Mouse (Mus musculus) neural tube, embryonic 12.5 days (tissue): Measurements from ENCODE around the gene Cdca5. TPM values are rescaled to one million over a fixed set of nuclear protein-coding genes. Genes with fewer than 3 reads are reported as not detected.
"Not testable (repeated sequence)": the region's sequence is repeated elsewhere in the genome, so short reads cannot be mapped to it uniquely, and the experiment has no call there.

Experiments used
- ATAC-seq: fragments of 200-750 bp; cut with Nextera tagmentation; 2 replicates; pipeline ENCODE4 v1.8.0; 2017; ENCODE audit warnings: low read depth, mild to moderate bottlenecking, moderate TSS enrichment, moderate library complexity; ENCODE audit not compliant: low FRiP score
- H3K27ac ChIP-seq: fragments of 300-500 bp; sonication (generic); 2 replicates; pipeline ENCODE4 v1.5.1; 2016
- H3K27me3 ChIP-seq: fragments of 300-500 bp; sonication (generic); replicated peaks from 2 replicates; pipeline ENCODE4 v1.6.1; 2016; ENCODE audit warnings: mild to moderate bottlenecking
- H3K36me3 ChIP-seq: fragments of 300-500 bp; sonication (generic); 2 replicates; pipeline ENCODE4 v1.6.1; 2016; ENCODE audit warnings: mild to moderate bottlenecking
- H3K4me1 ChIP-seq: fragments of 300-500 bp; sonication (generic); 2 replicates; pipeline ENCODE4 v1.6.1; 2016
- H3K4me2 ChIP-seq: fragments of 300-500 bp; sonication (generic); replicated peaks from 2 replicates; pipeline ENCODE4 v1.6.1; 2016; ENCODE audit warnings: mild to moderate bottlenecking
- H3K4me3 ChIP-seq: fragments of 300-500 bp; sonication (generic); 2 replicates; pipeline ENCODE4 v1.5.1; 2016
- H3K9ac ChIP-seq: fragments of 300-500 bp; sonication (generic); 2 replicates; pipeline ENCODE4 v1.6.1; 2016; ENCODE audit warnings: mild to moderate bottlenecking
- H3K9me3 ChIP-seq: fragments of 300-500 bp; sonication (generic); 2 replicates; pipeline ENCODE4 v1.6.1; 2016; ENCODE audit warnings: mild to moderate bottlenecking
- WGBS: fragments of 180-500 bp; shearing (Covaris S2); methylation state at CpG from one replicate; pipeline ENCODE4 v1.1.7; 2016; 5-methylcytosine and 5-hydroxymethylcytosine counted together
- polyA plus RNA-seq: library from polyadenylated mRNA; unstranded; fragments of >200 nt; fragmentation: Nextera tagmentation; extraction: Ambion mirVana; gene quantifications from 2 replicates; pipeline ENCODE4 v1.2.1, GENCODE M21; 2016

The Cdca5 gene
- polyA plus RNA-seq, result 27.1 and 28.4 TPM in 2 replicates

DNA sequence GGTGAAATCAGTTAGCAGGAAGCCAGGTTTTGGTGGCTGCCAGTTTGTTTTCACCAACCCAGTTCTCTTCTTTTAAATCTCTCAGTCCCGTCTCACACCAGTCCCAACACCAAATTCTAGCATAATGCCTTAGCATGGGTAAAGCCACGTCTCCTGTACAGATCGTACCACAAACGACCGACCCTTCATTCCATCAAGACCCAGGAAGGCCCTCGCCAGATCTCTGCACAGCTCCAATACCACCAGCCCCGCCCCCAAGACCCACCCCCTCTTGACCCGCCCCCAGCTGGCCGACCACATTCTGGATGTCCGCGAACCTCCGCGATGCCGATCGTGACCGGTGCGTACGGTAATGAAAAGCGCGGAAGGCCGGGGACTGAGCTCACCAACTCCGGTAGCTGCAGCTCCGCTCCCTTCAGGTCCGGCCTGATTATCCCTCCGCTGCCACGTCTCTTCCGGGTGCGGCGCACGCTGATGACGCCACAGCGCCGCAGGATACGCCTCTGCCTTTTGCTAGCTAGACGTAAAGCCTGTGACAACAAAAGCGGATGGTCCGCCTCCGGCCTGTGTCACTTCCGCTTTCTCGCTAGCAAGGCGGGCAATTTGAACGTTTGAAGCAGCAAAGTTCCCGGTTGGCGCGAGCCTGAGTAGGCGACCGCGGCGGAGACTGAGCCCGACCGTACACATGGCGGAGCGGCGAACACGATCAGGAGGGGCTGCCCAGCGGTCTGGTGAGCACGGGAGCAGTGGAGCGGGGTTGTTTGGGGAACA, at the start of gene Cdca5, which contains the start of gene Zfpl1:
Gene Cdca5, plus strand, starts transcription at position 506 of the 771 bp plus-strand sequence.
Gene Zfpl1, minus strand, starts transcription at position 479 of the 771 bp plus-strand sequence.
- H3K27me3 ChIP-seq, result no peaks in the 10 kb centered on the region
- H3K4me3 ChIP-seq, result peak within 1 kb of the TSS; percentile 71
- H3K36me3 ChIP-seq, result peaks cover 41% of the 10 kb centered on the region
- H3K9ac ChIP-seq, result peak within 1 kb of the TSS; percentile 73
- peak; percentile 86 for ATAC-seq
- H3K4me2 ChIP-seq, result peak within 1 kb of the TSS; percentile 84
- peaks cover 22% of the 10 kb centered on the region for H3K4me1 ChIP-seq
- H3K9me3 ChIP-seq, result no peaks in the 10 kb centered on the region
- WGBS, result under 1% methylated on average over 58 of the region's 58 CpGs
- no peak within 1 kb of the TSS for H3K27ac ChIP-seq

DNA sequence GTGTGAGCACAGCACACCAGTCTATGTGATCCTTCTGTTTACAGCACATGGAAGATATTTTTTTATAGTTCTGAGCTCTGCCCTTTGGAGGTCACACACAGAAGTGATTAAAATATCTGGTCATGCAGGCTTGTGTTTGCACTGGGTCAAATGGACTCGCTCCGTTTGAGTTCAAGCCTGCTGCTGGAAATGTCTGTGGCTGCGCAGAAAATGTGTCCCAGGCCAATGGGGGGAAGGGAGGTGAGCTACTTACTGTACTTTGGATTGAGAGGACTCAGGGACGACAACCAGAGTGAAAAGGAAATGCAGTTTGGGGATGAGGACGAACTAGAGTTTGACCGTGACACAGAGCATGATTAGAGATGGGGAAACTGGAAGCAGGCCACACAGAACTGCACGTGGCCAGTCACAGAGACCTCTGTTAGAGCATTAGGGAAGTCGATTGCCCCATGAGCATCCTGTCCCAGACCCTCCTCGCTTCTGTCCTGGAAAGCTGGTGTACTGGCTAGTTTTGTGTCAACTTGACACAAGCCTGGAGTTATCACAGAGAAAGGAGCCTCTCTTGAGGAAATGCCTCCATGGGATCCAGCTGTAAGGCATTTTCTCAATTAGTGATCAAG, 48.7 kb upstream of the Cdca5 start:
- H3K9me3 ChIP-seq, result no peaks in the 10 kb centered on the region
- H3K4me2 ChIP-seq, result no peak overlapping the region
- no peaks in the 10 kb centered on the region for H3K27me3 ChIP-seq
- no peak overlapping the region for H3K4me3 ChIP-seq
- H3K9ac ChIP-seq, result no peak overlapping the region
- WGBS, result 83% methylated on average over 9 of the region's 9 CpGs
- H3K27ac ChIP-seq, result no peak overlapping the region
- no peak for ATAC-seq
- H3K36me3 ChIP-seq, result no peaks in the 10 kb centered on the region
- H3K4me1 ChIP-seq, result no peaks in the 10 kb centered on the region

DNA sequence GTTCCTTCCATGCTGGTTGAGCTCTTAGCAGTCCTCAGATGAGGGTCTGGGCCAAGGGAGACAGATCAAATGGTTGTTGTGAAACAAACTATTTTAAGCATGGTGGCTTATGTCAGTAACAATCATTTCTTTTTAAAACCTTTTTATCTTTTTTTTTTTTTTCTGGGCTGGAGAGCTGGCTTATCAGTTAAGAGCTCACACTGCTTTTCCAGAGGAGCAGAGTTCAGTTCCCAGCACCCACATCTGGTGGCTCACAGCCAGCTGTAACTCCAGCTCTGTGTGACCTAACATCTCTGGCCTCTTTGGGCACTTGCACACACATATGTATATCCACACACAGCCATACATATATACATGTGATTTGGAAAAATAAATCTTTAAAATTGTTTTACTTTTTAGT, 47.1 kb upstream of the Cdca5 start:
- no peak for ATAC-seq

DNA sequence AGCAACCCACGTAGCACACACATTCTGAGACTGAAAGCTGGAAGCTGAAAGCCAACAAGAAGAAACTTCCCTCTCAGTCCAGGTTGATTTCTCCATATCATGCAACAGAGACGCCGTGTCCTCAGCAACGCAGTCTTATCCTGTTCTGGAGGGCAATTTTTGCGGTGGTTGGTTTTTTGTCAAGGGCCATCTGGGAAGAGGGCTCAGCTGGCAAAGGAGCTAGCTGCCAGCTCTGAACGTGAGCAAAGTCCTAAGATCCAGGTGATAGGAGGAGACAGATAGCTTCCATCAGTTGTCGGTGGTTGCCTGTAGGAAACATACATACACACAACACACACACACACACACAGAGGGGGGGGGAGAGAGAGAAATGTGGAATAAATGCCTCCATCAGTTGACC, 46.5 kb upstream of the Cdca5 start:
- Histone ChIP-seq H3K27me3 (no peaks in the 10 kb centered on the region), H3K27ac (no peak overlapping the region), H3K4me1 (no peaks in the 10 kb centered on the region), H3K9me3 (no peaks in the 10 kb centered on the region), H3K36me3 (no peaks in the 10 kb centered on the region), H3K9ac (no peak overlapping the region), H3K4me2 (no peak overlapping the region), H3K4me3 (no peak overlapping the region)
- 86% methylated on average over 7 of the region's 7 CpGs for WGBS
- ATAC-seq, result no peak

More for the DNA sequence above, 47.1 kb upstream of the Cdca5 start:
- no peaks in the 10 kb centered on the region for H3K36me3 ChIP-seq
- H3K9ac ChIP-seq, result no peak overlapping the region
- no peak overlapping the region for H3K4me2 ChIP-seq
- H3K4me1 ChIP-seq, result no peaks in the 10 kb centered on the region
- no peak overlapping the region for H3K4me3 ChIP-seq
- H3K27me3 ChIP-seq, result no peaks in the 10 kb centered on the region
- H3K27ac ChIP-seq, result no peak overlapping the region
- H3K9me3 ChIP-seq, result no peaks in the 10 kb centered on the region

DNA sequence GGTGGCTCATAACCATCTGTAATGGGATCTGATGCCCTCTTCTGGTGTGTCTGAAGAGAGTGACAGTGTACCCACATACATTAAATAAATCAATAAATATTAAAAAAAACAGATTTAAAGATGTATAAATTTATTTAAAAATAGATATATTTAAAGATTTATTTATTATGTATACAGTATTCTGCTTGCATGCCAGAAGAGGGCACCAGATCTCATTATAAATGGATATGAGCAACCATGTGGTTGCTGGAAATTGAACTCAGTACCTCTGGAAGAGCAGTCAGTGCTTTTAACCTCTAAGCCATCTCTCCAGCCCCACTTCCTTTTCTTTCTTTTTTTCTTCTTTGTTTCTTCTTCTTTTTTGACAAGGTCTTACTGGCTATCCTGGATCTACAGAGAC, 44.8 kb upstream of the Cdca5 start:
- H3K36me3 ChIP-seq, result no peaks in the 10 kb centered on the region
- no peak for ATAC-seq

DNA sequence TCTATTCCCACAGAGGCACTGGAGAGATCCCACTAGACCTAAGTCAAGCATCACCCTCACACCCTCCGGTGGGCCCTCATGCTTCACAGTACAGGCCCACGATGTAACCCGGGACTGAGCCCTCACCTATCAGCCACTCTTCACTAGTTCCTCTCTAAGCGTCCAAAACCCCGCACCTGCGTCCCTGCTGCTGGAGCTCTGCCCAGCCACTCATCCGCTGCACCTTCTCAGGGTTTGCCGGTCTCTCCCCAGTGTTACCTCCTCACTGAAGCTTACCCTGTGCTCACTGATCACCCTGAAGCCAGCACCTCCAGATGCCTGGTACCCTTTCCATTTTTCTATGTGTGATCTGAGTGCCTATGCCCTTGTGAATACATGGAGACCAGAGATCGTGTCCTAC, 42.5 kb upstream of the Cdca5 start:
- H3K36me3 ChIP-seq, result no peaks in the 10 kb centered on the region
- WGBS, result 88% methylated on average over 9 of the region's 9 CpGs
- H3K9me3 ChIP-seq, result no peaks in the 10 kb centered on the region
- peaks cover 8% of the 10 kb centered on the region for H3K4me1 ChIP-seq
- H3K27me3 ChIP-seq, result no peaks in the 10 kb centered on the region
- no peak overlapping the region for H3K27ac ChIP-seq
- H3K4me2 ChIP-seq, result no peak overlapping the region
- no peak overlapping the region for H3K4me3 ChIP-seq
- ATAC-seq, result no peak
- H3K9ac ChIP-seq, result 0 out of 2 replicates have a peak overlapping the region, but pooled peaks have one; percentile 5

More for the DNA sequence above, 44.8 kb upstream of the Cdca5 start:
- Histone ChIP-seq H3K4me2 (no peak overlapping the region), H3K27me3 (no peaks in the 10 kb centered on the region), H3K9ac (no peak overlapping the region), H3K4me1 (peaks cover under 1% of the 10 kb centered on the region; the same call in 1 of the 2 replicates), H3K4me3 (no peak overlapping the region), H3K9me3 (no peaks in the 10 kb centered on the region), H3K27ac (no peak overlapping the region)

DNA sequence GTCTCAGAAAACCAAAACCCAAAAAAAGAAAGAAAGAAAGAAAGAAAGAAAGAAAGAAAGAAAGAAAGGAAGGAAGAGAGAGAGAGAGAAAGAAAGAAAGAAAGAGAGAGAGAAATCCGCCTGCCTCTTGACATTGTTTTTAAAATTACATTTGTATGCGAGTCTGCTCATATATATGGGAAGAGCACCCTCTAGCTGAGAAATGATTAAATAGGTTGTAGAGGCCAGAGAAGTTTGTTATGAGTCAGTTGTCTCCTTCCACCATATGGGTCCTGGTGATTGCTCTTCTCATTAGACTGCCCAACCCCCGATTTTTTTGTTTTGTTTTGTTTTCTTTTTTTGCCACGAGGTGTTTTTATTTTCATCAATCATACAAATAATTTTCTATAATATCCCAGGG, 40.7 kb upstream of the Cdca5 start:
- not testable (repeated sequence) for ATAC-seq, H3K9me3 ChIP-seq
- 74% methylated on average over 4 of the region's 4 CpGs for WGBS

DNA sequence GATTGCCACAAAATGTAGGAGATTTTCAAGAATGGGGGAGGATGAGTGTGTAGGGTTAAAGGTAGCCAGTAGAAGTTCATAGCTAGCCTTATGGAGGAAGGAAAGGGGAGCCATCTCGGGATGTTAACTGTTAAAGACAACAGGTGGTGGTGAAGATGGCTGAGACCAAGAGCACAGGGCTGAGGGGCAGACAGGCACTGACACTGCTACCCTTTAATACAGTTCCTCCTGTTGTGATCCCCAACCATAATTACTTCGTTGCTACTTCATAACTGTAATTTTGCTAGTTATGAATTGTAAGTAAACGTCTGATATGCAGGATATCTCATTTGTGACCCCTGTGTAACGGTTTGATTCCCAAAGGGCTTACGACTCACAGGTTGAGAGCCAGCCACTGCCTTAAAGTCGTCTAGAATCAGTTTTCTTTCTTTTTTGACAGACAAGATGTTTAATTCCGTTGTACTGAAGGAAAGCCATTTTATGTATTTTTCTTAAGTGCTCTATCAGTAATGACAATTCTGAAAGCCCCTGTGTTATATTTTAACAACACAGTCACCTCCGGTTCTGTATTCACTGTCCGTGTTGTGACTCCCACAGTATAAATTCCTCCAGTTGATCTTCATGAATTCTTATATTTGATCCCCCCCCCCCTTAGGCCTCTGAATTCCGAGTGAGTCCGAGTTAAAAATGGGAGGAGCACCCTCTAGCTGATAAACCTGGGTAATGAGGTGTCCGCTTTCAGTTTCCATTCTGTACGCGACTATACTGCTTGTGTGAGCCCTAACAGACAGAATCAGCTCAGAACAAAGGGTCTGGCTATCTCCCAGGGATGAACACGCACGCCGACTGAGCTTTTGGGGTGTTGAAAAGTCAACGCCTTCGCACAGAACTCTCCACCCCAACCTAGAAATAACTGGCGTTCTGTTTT, 39.2 kb upstream of the Cdca5 start:
- peak overlapping the region; percentile 67 for H3K9ac ChIP-seq
- peak overlapping the region; percentile 99 for H3K4me2 ChIP-seq
- peaks cover 26% of the 10 kb centered on the region for H3K36me3 ChIP-seq
- 23% methylated on average over 20 of the region's 20 CpGs for WGBS
- peak overlapping the region; percentile 98 for H3K27ac ChIP-seq
- peak overlapping the region; percentile 90 for H3K4me3 ChIP-seq
- no peaks in the 10 kb centered on the region for H3K27me3 ChIP-seq
- ATAC-seq, result peak; percentile 41
- no peaks in the 10 kb centered on the region for H3K9me3 ChIP-seq
- H3K4me1 ChIP-seq, result peaks cover 22% of the 10 kb centered on the region

More for the DNA sequence above, 40.7 kb upstream of the Cdca5 start:
- Histone ChIP-seq H3K4me1 (peaks cover 22% of the 10 kb centered on the region), H3K36me3 (peaks cover 11% of the 10 kb centered on the region)
- H3K9ac ChIP-seq, H3K4me3 ChIP-seq, H3K27ac ChIP-seq, H3K4me2 ChIP-seq, H3K27me3 ChIP-seq: not testable (repeated sequence)

DNA sequence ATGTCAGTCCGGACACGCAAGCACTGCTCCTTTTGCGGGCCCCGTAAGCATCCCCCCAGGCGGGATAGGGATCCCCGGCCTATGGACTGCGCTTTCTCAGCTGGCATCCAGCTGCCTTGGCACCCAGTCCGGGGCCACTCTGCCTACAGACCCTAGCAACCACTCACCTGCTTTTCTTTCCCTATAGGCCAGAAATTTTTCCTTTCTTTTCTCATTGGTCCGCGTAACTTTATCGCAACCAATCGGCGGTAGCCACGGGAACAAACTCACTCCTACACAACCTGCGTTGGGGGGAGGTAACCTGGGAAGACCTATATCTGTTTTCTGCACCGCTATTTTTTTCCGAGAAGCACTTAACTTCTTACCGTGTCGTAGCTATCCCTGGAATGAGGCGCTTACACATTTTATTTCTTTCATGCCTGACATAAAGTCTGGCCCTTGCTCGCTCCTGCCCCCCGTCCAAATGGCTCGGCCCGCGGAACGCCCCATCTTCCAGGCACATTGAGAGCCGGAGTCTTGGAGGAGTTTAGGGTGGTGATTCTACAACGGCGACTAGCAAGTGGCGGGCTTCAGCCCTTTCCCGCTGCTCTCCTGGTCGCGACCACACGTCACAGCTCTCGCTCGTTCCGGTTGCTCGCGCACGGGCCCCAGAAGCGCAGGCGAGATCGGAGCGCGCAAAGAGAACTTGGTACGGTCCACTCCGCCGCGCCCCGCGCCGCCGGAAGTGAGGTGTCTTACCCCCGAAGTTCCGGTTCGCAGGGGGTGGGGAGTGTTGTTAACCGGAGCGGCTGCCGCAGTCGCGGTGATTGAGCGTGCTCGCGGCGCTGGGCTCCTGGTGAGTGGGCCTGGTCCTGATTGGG, 38.3 kb upstream of the Cdca5 start, which contains the start of gene Syvn1:
Gene Syvn1, plus strand, starts transcription at position 283 of the 860 bp plus-strand sequence.
- Histone ChIP-seq H3K36me3 (peaks cover 35% of the 10 kb centered on the region), H3K4me1 (peaks cover 22% of the 10 kb centered on the region), H3K4me2 (peak within 1 kb of the TSS; percentile 99), H3K27me3 (no peaks in the 10 kb centered on the region), H3K9ac (peak within 1 kb of the TSS; percentile 88), H3K4me3 (peak within 1 kb of the TSS; percentile 90), H3K27ac (peak within 1 kb of the TSS; percentile 98), H3K9me3 (no peaks in the 10 kb centered on the region)
- ATAC-seq, result peak; percentile 93
- under 1% methylated on average over 65 of the region's 65 CpGs for WGBS

DNA sequence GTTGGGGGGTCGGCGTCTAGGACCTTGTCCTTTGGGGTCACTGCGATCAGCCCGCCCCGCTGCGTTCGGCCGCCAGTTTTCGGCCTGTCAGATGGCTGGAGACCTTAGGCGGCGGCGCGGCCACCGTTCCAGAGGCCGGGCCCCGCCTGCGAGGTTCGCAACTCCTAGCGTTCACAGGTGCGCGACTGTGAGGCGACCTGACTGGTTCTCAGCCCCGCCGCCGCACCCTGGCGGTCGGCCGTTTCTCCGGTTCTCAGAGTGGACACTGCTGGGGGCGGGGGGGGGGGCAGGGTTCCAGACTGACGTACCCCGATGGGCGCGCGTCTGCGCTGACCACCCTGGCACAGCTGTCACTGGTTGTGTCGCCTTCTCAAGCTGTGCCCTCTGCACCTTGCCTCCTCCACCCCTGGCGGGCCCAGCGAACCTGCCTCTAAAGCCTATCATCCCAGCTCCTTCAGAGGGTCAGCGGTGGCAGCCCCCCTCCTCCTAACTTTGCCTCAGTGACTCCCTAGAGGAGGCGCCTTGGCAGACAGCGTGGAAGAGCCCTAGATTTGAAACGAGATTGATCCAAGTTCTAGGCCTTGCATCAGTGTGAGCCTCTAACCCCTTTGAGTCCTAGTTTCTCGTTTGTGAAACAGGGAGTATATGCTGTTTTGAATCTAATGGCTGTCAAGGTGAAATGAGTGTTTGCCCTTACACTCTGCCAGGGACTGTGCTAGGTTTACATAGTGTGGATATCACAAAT, 37.5 kb upstream of the Cdca5 start:
- Histone ChIP-seq H3K36me3 (peaks cover 43% of the 10 kb centered on the region), H3K9ac (peak overlapping the region; percentile 88), H3K9me3 (no peaks in the 10 kb centered on the region), H3K4me3 (peak overlapping the region; percentile 90), H3K27ac (peak overlapping the region; percentile 98), H3K4me1 (peaks cover 22% of the 10 kb centered on the region), H3K4me2 (peak overlapping the region; percentile 99), H3K27me3 (no peaks in the 10 kb centered on the region)
- peak; percentile 3 for ATAC-seq
- WGBS, result 2% methylated on average over 44 of the region's 44 CpGs

DNA sequence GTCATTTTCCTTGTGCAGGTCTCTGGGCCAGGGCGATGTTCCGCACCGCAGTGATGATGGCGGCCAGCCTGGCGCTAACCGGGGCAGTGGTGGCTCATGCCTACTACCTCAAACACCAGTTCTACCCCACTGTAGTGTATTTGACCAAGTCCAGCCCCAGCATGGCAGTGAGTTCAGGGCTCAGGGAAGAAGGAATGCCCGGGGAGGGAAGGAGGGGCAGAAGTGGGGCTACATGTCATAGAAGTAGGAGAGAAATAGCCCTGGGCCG, 37.0 kb upstream of the Cdca5 start:
- 91% methylated on average over 8 of the region's 8 CpGs for WGBS
- peaks cover 48% of the 10 kb centered on the region for H3K36me3 ChIP-seq
- peaks cover 22% of the 10 kb centered on the region for H3K4me1 ChIP-seq
- H3K9ac ChIP-seq, result peak overlapping the region; percentile 88
- H3K9me3 ChIP-seq, result no peaks in the 10 kb centered on the region
- H3K4me2 ChIP-seq, result peak overlapping the region; percentile 99
- H3K4me3 ChIP-seq, result peak overlapping the region; percentile 90
- H3K27ac ChIP-seq, result no peak overlapping the region
- ATAC-seq, result no peak
- no peaks in the 10 kb centered on the region for H3K27me3 ChIP-seq
